Mouse (Mus musculus) thymus, postnatal 25 days (tissue): ENCODE data around the gene Atg7.

Experiments
- DNase-seq: peaks from one replicate; pipeline ENCODE4 v3.0.0; 2022

The Atg7 gene

DNA sequence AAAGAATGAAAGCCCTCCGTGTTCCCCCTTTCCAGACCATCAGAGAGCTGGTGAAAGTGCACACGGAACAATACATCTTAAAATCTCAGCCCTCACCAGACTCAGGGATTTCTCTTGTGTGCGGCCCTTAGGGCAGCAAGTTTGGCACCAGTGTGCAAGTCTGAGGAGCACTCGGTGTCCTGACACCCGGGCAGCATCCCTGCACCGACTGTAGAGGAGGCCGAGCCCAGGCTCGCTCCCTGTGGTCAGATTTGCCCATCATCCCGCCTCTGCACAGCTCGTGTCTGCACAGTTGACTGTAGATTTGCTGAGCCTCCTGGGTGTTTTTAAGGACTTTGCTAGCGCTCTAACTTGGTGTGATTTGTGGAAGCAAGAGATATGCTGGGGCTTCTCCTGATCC, 94.3 kb downstream of the Atg7 start:
- DNase-seq: no peak

DNA sequence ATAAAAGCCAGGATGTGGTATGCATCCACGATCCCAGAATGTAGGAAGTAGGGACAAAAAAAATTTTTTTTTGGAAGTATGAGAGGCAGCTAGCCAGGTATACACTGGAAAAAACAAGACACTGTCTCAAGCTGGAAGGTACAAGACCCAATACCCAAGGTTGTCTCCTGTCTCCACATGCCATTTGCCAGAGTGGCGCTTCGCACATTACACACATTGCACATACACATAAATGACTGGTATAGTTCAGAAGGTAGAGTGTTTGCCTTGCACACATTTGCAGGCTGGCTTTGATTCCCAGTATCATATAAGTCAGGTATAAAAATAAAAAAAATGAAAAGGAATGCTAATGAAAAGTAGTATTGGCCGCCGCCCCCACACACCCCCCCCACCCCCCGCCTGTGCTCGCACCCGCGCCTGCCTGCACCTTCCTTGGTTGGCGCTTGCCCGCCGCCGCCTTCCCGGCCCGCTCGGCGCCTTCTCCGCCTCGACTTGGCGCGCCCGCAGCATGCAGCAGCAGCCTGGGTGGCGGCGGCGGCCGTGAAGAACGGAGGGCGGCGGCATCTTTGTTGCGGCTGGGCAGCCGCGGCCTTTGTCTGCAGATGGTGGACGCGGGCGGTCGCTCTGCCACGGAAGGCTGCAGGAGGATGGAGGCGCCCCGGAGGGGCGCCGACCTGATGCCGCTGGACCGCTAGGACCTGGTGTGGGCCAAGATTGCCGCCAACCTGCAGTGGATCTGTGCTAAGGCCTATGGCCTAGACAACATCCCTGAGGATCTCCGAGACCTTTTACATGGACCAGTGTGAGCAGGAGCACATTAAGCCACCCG, 95.2 kb downstream of the Atg7 start:
- DNase-seq: no peak

- no peak for DNase-seq
Observed at GRCm38 (mm10) chr6:114738760-114739112, 95.8 kb downstream of the Atg7 start.

DNA sequence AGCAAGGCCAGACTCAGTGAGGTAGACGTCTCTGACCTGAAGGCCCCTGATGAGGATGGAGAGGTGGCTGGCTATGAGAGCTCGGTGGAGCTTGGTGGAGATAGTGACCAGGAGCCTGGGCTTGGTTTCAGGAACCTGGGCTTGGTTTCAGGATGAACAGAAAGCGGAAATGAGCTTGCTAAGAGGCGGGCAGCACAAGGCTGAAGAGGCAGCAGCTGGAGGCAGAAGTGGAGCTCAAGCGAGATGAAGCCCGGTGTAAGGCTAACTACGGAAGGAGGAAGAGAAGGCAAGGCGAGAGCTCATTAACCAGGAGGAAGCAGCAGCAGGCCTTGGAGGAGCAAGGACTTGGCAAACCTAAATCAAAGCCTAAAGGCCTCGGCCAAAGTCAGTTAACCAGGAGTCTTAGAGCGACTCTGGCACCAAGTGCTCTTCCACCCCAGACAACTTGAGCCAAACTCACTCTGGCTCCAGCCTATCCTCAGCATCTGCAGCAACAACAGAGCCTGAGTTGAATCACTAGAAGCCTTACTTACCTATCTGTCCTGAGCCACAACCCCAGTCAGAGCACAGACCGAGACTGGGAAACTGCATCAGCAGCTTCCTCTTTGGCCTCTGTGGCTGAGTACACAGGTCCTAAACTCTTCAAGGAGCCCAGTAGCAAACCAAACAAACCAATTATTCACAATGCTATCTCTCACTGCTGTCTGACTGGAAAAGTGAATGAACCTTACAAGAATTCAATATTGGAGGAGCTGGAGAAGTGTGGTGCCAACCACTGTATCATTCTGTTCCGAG, 99.5 kb downstream of the Atg7 start:
- DNase-seq: no peak

DNA sequence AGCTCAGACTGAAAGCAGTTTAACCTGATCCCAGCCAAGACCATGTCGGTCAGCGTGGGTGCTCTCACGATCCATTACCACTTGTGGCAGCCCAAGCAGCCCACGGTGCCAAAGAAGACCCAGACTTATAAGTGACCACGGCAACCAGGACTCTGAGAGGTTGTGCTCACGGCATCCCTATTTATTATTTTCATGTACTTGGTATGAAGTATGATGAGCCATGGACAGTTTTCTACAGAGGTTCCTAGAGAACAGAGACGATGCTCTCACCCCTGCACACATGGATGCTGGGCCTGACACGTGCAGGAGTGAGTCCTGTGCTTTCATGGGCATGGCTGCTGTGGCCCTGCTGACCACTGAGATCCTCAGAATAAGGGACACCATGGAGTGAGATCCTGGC, 100.2 kb downstream of the Atg7 start:
- DNase-seq: no peak

- no peak for DNase-seq
Observed at GRCm38 (mm10) chr6:114743845-114744244, 100.9 kb downstream of the Atg7 start.

- DNase-seq: peak; percentile 9
Observed at GRCm38 (mm10) chr6:114746439-114746974, 103.6 kb downstream of the Atg7 start.

GRCm38 (mm10) chr6:114748419-114748818, 105.5 kb downstream of the Atg7 start:
- DNase-seq: no peak

DNA sequence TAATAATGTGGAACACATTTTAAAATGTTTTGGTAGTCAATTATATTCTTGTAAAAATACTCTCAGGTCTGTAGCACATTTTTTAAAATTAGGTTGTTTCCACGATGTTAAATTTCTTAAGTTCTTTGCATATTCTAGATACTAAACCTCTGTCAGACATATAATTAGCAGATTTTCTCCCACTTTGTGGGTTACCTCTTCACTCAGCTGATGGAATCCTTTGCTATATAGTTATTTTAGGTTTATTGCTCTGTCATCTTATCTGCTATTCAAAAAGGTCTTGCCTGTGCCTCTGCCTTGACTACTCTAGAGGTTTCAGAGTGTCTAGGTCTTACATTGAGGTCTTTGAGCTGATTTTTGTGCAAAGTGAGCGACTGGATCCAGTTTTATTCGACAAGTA, 106.0 kb downstream of the Atg7 start:
- DNase-seq: no peak

- DNase-seq: no peak
Observed at GRCm38 (mm10) chr6:114758795-114759194, 115.9 kb downstream of the Atg7 start.

- DNase-seq: no peak
Observed at GRCm38 (mm10) chr6:114766314-114766713, 123.4 kb downstream of the Atg7 start.

GRCm38 (mm10) chr6:114767710-114768109, 124.8 kb downstream of the Atg7 start:
- DNase-seq: no peak

DNA sequence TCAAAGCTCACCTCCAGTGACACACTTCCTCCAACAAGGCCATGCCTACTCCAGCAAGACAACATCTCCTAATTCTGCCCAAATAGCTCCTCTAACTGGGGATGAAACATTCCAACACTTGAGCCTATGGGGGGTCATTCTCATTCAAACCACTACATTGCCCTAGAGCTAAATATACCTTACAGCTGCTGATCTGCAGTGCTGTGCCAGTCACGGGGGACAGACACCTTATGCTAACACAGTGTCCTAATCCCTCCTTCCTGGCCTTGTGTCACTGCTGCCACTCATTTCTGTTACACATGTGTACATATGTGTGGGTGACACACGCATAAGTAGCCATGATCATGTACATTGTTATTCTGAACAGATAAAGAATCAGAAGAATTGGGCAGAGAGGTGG, 127.4 kb downstream of the Atg7 start:
- DNase-seq: no peak

GRCm38 (mm10) chr6:114771502-114771901, 128.6 kb downstream of the Atg7 start:
- DNase-seq: no peak

DNA sequence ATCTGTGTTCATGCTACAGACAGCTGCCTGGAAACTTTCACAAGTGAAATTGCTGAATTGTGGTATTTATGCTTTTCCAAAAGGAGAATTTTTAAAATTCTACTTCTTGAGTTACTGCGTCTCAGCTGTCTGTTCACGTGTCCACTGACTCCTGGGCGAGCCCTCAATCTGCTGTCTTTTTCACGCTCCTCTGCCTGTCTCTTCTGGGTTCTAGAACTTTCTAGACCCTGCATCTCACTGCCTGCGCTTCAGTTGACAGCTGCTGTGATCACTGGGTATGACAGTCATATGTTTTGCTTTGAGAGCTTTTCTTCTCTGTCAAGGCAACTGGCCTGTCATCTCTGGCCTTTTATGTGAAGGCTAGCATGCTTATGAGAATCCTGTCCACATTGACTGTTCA, 132.3 kb downstream of the Atg7 start:
- DNase-seq: no peak

DNA sequence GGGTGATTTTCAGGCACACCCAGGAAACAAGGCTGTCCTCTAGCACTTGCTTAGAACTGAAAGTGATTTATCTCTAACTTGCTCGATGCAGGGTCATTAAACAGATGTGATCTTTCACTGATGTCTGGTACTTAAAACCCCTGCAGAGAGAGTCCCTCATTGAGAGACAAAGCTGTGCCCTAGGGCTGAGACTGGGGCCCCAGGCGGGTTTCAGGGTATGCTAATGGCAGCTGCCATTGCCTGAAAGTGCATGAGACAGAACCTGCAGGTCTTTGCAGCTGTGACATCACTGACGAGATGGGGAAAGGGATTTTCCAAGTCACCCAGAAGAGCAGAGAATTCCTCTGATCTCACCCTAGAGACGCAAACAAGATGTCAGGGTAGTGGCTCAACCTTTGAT, 135.0 kb downstream of the Atg7 start:
- DNase-seq: no peak

GRCm38 (mm10) chr6:114778650-114779049, 135.8 kb downstream of the Atg7 start:
- DNase-seq: no peak

DNA sequence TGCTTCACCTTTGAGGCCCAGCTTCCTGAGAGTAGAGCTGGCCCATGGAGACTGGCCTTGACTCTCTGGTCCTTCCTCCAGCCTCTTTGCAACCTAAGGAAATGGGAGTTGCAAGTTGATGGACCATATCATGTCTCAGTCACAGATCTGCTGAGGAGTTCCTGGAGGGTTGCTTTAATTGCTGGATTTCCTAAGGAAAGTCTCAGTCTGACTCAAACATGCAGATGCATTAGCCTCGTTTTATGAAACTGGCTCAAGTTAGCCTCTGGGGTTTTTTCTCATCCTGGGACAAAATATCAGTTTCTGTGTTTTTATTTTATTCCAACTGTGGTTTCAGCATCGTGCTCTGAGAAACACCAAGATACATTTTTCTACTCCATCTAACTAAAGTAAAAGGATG, 137.7 kb downstream of the Atg7 start:
- no peak for DNase-seq

GRCm38 (mm10) chr6:114781415-114782240, 138.7 kb downstream of the Atg7 start:
- DNase-seq: peak; percentile 1

- DNase-seq: no peak
Observed at GRCm38 (mm10) chr6:114782486-114782885, 139.6 kb downstream of the Atg7 start.

GRCm38 (mm10) chr6:114786461-114786860, 143.6 kb downstream of the Atg7 start:
- no peak for DNase-seq

DNA sequence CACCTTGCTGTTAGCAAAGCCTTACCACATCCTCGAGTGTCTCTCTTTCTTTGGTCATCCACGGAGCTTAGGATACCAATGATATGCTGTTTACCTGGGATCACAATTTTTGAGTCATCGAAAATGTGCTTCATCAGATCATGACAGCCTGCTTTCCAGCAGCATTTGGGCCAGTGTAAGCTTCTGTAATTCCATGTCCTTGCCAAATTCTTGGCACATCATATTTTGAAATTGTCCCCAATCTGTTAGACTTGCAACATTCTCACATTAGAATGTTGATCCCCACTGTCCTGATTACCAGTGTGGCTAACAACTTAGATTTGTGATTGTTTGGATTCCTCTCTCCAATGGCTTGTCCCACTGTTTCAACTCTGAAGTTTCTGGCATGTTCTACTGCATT, 144.7 kb downstream of the Atg7 start:
- no peak for DNase-seq

DNA sequence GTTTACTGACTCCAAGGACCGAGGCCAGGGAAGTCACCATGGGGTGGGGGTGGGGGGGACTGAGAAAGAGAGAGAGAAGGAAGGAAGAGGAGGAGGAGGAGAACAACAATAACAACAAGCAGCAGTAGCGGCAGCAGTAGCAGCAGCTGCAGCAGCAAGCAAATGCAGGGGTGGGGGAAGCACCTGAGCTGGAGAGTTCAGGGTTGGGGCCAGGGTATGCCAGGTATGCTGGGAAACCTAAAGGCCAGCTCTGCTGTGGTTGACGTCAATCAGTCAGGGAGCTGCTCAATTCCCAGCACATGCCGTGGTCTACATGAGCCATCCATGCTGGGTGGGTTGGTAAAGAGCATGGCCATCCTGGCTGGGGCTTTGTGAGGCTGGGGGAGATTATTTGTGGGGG, 145.8 kb downstream of the Atg7 start:
- no peak for DNase-seq
